Mouse (Mus musculus) liver, embryonic 14.5 days (tissue): Measurements from ENCODE around the gene Tor2a.

ENCODE experiments used
- CTCF ChIP-seq: IDR thresholded peaks from 2 replicates; pipeline ENCODE4 v1.5.1; 2016; ENCODE audit warnings: antibody characterized with exemption, low read depth, control low read depth
- EP300 ChIP-seq: IDR thresholded peaks from 2 replicates; pipeline ENCODE4 v1.6.1; 2016; ENCODE audit warnings: antibody characterized with exemption, low read depth

DNA sequence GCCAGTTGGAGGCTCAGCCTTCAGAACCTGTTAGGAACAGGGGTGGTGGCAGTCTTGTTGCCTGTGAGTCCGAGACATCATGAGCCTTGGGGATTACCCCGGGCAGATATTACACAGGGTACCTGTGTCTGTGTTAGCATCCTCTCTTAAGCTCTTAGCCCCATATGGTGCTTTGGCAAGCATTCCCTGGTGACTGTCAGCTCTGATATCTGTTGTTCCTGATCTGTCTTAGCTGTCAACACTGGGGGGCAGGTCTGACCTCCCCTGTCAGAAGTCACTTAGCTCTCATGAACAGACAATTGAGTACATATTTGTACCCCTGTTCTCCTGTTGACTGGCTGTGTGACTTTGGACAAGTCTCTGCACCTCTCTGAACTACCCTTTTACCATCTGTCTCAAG, 2.0 kb downstream of the Tor2a start:
- TF ChIP-seq CTCF (no peak), EP300 (no peak)
